In the genomic region with DNA sequence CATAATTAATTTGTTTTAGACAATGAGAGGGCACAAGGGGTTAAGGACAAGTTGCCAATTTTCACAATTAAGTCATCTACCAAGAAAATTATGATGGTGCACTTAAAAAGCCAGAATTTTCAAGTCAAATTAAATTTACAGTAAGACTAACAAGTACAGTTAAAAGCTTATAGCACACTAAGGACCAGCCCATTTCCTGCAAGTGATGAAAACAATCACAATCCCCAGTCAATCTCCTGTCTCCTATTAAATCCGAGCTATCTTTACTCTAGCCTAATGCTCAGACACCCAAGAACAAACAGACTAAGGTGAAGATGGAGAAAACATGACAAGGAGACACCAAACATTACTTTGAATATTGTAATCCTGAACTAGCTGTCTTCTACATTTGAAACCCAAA, we compare ENCODE assay signal across 8 mouse cellular contexts. TPM values are rescaled to one million over a fixed set of nuclear protein-coding genes. Genes with fewer than 3 reads are reported as not detected.
DNase-seq lines count a peak whose midpoint lies in the region; ATAC-seq and TF ChIP-seq lines count a peak whose summit lies in the region.

No protein-coding gene starts in this region.

- peak overlapping the region; percentile 83 for H3K9ac ChIP-seq in heart, embryonic 11.5 days (ENCODE audit: low read depth, low read length)
- peak overlapping the region; percentile 52 for H3K9ac ChIP-seq in forebrain, postnatal 0 days
- no peak overlapping the region for H3K9ac ChIP-seq in liver, embryonic 16.5 days (ENCODE audit: low read depth, low read length)

- TF ChIP-seq CTCF in E14TG2a.4 (conservative IDR thresholded peaks at IDR 0.05; ENCODE audit: low read length): no peak
- TF ChIP-seq CTCF in forebrain, postnatal 0 days (IDR thresholded peaks at IDR 0.05; ENCODE audit: low read depth): no peak

- H3K9me3 ChIP-seq in heart, embryonic 11.5 days (replicated peaks; ENCODE audit: control insufficient read depth, low read length): no peaks in the 10 kb centered on the region
- no peaks in the 10 kb centered on the region for H3K9me3 ChIP-seq in E14TG2a.4 (ENCODE audit: low read length)
- H3K9me3 ChIP-seq in forebrain, postnatal 0 days (ENCODE audit: low read length): no peaks in the 10 kb centered on the region
- no peaks in the 10 kb centered on the region for H3K9me3 ChIP-seq in liver, embryonic 16.5 days (replicated peaks; ENCODE audit: control insufficient read depth, low read length)

- peak overlapping the region; percentile 85 for H3K27ac ChIP-seq in heart, embryonic 11.5 days (ENCODE audit: low read depth, low read length)
- H3K27ac ChIP-seq in forebrain, postnatal 0 days (ENCODE audit: low read depth, low read length): peak overlapping the region; percentile 54; the same call in 1 of the 2 replicates
- no peak overlapping the region for H3K27ac ChIP-seq in liver, embryonic 16.5 days (ENCODE audit: low read length)

- WGBS in heart, embryonic 11.5 days (ENCODE audit: insufficient replicate concordance): 0% methylated on average over 1 of the region's 1 CpGs
- 5% methylated on average over 1 of the region's 1 CpGs for WGBS in forebrain, postnatal 0 days
- WGBS in liver, embryonic 16.5 days (ENCODE audit: insufficient replicate concordance): 5% methylated on average over 1 of the region's 1 CpGs

- peak overlapping the region; percentile 65 for H3K4me2 ChIP-seq in heart, embryonic 11.5 days
- peak overlapping the region; percentile 47 for H3K4me2 ChIP-seq in forebrain, postnatal 0 days (ENCODE audit: low read depth)
- H3K4me2 ChIP-seq in liver, embryonic 16.5 days (ENCODE audit: low read depth, low read length): peak overlapping the region; percentile 51

- H3K4me1 ChIP-seq in heart, embryonic 11.5 days (ENCODE audit: control insufficient read depth, insufficient read depth, low read length): peaks cover 3% of the 10 kb centered on the region; the same call in 1 of the 2 replicates
- H3K4me1 ChIP-seq in E14TG2a.4 (replicated peaks; ENCODE audit: low read depth, low read length): peaks cover 62% of the 10 kb centered on the region
- peaks cover 14% of the 10 kb centered on the region; the same call in 1 of the 2 replicates for H3K4me1 ChIP-seq in forebrain, postnatal 0 days (ENCODE audit: insufficient read depth)
- peaks cover 13% of the 10 kb centered on the region for H3K4me1 ChIP-seq in liver, embryonic 16.5 days (ENCODE audit: control insufficient read depth, low read depth, low read length)

- ATAC-seq in heart, embryonic 11.5 days (replicated peaks; ENCODE audit: insufficient number of reproducible peaks, low FRiP score, low TSS enrichment): no peak
- ATAC-seq in forebrain, postnatal 0 days: no peak
- no peak for ATAC-seq in liver, embryonic 16.5 days (ENCODE audit: low read depth)
- ATAC-seq in megakaryocyte-erythroid progenitor cell, adult 5-6 weeks (replicated peaks; ENCODE audit: low FRiP score, low TSS enrichment, poor library complexity, severe bottlenecking): no peak

- no peaks in the 10 kb centered on the region for H3K36me3 ChIP-seq in heart, embryonic 11.5 days (ENCODE audit: control insufficient read depth, insufficient read depth, low read length)
- peaks cover 8% of the 10 kb centered on the region; the same call in 1 of the 2 replicates for H3K36me3 ChIP-seq in E14TG2a.4 (ENCODE audit: insufficient read depth, low read length)
- H3K36me3 ChIP-seq in forebrain, postnatal 0 days (ENCODE audit: insufficient read depth): no peaks in the 10 kb centered on the region
- H3K36me3 ChIP-seq in liver, embryonic 16.5 days (ENCODE audit: control insufficient read depth, insufficient read depth): no peaks in the 10 kb centered on the region

- H3K27me3 ChIP-seq in heart, embryonic 11.5 days (ENCODE audit: control insufficient read depth, insufficient read depth, low read length): no peaks in the 10 kb centered on the region
- H3K27me3 ChIP-seq in E14TG2a.4 (ENCODE audit: insufficient read depth, low read length): no peaks in the 10 kb centered on the region
- H3K27me3 ChIP-seq in forebrain, postnatal 0 days (ENCODE audit: insufficient read depth, low read length): no peaks in the 10 kb centered on the region
- no peaks in the 10 kb centered on the region for H3K27me3 ChIP-seq in liver, embryonic 16.5 days (ENCODE audit: control insufficient read depth, insufficient read depth, low read depth, low read length)

- intact Hi-C loops in heart, postnatal 10 days (cut with DNase I): loop anchor here (2.0 kb wide), 2 partner anchors 422 to 560 kb away; no protein-coding TSS in a partner anchor

- DNase-seq in heart, postnatal 10 days: no peak
- DNase-seq in forebrain, postnatal 0 days: no peak
- no peak for DNase-seq in spleen, postnatal 14 days (ENCODE audit: low spot score in 2 of 2)
- no peak for DNase-seq in thymus, postnatal 36 days

- peak overlapping the region; percentile 50 for H3K4me3 ChIP-seq in heart, embryonic 11.5 days (ENCODE audit: low read depth, low read length)
- peak overlapping the region; percentile 94 for H3K4me3 ChIP-seq in E14TG2a.4 (replicated peaks; ENCODE audit: low read length)
- H3K4me3 ChIP-seq in forebrain, postnatal 0 days (ENCODE audit: low read depth, low read length): peak overlapping the region; percentile 85
- H3K4me3 ChIP-seq in liver, embryonic 16.5 days (ENCODE audit: low read depth, low read length): peak overlapping the region; percentile 33

RNA-seq across cellular contexts. Expression of gene Qk, which starts 3.2 kb away (rescaled TPM):
- polyA plus RNA-seq in heart, embryonic 11.5 days (2014; fragmentation: Nextera tagmentation; extraction: Ambion mirVana): 52.6 and 60.6 TPM in 2 replicates
- total RNA-seq in heart, postnatal 10 days (2021): 100 to 1,000 TPM; 548 to 551 TPM
- total RNA-seq in forebrain, postnatal 0 days (2014; rRNA removed): 203 and 225 TPM in 2 replicates
- polyA plus RNA-seq in forebrain, postnatal 0 days (2015; fragmentation: Nextera tagmentation; extraction: Ambion mirVana): 27.0 and 43.0 TPM in 2 replicates
- 5.5 and 6.6 TPM in 2 replicates for polyA plus RNA-seq in liver, embryonic 16.5 days (2015; fragmentation: Nextera tagmentation; extraction: Ambion mirVana)
- total RNA-seq in megakaryocyte-erythroid progenitor cell, adult 5-6 weeks (2014; fragmentation: Nextera tagmentation): 78.7 and 96.3 TPM in 2 replicates
- total RNA-seq in megakaryocyte-erythroid progenitor cell, adult 5-6 weeks (2017): 57.6 and 59.9 TPM in 2 replicates

Comparison
In these comparisons a context has a peak if more than half of its experiments do, and no peak if none do; other contexts are left out.
1. H3K4me3 ChIP-seq: peak in every context shown above with its lines; median percentile 94 in E14TG2a.4; 85 in forebrain, postnatal 0 days; 50 in heart, embryonic 11.5 days; 33 in liver, embryonic 16.5 days.